Mouse (Mus musculus): ENCODE measurements around the gene Sde2. TPM values are rescaled to one million over a fixed set of nuclear protein-coding genes. Genes with fewer than 3 reads are reported as not detected.

Gene Sde2
- polyA plus RNA-seq (2017; shearing (Covaris generic)), result 10 to 100 TPM; 38.7 to 44.3 TPM

GRCm38 (mm10) chr1:180850316-180851270 is at the start of gene Sde2:
Gene Sde2, plus strand, starts transcription at chr1:180851127.

DNA sequence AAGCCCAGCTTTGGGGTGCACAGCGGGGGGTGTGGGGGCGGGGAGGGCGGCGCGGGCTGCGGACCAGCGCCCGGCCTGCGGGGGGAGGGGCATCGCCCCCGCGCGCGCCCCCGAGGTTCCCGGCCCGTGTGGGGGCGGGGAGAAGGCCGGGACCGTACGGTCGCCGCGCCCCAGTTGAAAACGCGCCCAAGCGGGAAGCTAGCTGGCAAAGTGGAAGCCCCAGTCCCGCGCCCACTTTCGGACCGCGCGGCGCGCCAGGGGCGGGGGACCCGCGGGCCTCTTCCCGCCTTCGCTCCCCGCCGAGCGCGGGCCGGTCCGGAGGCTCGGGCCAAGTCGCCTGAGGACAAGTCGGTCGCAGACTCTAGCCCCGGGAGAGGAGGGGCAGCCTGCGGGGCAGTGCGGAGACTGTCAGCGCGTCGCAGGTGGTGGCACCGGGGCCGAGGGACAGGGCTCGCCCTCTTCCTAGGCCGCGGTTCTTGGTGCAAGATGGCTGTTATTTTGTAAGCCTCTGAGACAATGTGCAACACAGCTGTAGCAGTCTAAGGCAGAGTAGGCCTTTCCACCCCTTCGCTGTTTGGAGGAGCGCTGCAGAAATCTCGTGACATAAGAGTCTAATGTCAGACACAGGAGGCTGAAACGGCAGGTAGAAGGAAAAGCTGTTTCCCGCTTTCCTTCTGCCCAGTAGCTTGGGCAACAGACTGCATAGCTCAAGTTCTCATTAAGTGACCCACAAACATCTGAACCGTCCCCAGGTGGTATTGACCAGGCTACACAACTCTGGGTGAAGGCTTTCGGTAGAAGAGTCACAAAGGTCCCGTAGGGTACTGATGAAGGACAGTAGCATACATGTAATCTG is 36.8 kb upstream of the Sde2 start, which contains the start of gene H3f3a:
TSS of gene H3f3a (minus strand) at position 59 of the 856 bp plus-strand sequence.

DNA sequence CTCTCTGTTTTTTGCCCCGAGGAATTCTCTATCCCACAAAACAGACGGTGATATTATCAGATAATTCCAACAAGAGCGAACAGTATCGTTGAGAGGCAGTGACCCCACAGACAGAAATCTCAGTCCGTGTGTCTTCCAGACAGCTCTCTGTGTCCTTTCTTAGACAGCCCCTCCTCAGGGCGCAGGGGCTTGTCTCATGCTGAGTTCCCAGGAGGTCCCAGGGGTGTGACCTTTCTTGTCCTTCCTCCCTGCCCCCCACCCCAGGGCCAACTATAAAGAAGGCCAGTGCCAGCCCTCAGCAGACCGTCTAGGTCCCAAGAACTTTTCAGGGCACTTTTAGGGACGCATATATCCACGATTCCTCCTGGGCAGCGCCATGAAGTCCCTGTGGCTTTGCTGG is 41.9 kb downstream of the Sde2 start, which contains the start of gene Lefty2:
TSS of gene Lefty2 (plus strand) at position 301 of the 400 bp plus-strand sequence.

DNA sequence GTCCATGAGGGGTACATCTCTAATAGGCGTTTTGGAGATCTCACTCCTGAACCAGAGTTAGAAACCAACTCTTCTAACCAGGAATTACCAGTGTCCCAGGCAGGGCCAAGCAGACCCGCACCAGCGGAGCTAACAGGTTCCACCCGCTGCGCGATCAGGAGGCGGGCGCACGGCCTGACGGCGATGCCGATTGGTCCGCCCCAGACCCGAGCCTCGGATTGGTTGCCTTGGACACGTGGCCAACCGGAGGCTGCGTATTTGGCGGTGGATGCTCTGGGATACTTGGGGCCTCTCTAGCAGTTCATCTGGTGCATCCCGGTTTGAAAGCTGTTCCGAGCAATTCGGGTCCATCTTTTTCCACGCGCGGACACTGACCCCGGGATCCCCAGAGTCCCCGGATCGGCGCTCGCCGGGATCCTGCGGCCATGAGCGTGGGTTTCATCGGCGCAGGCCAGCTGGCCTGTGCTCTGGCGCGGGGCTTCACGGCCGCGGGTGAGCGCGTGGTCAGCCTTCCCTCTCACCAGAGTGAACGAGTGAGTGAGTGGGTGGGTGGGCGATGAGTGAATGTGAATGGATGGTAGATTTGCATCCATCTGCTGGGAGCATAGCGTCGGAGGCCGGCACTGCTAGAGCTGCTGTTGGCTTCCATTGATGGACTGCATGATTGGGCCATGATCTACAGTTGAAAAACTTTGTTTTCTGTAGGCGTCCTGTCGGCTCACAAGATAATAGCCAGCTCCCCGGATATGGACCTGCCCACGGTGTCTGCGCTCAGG is 53.3 kb downstream of the Sde2 start, which contains the start of gene Pycr2:
TSS of gene Pycr2 (plus strand) at position 255 of the 776 bp plus-strand sequence.

Other genes with a start within 250 kb of the Sde2 start
- 10 to 100 TPM; 17.3 to 19.4 TPM for gene Lin9, start 210.0 kb upstream of the Sde2 start, polyA plus RNA-seq (2017; shearing (Covaris generic))
- gene Mixl1, start 154.1 kb upstream of the Sde2 start, polyA plus RNA-seq (2017; shearing (Covaris generic)), result 1 to 10 TPM in 1 of 2 experiments, under 1 TPM in 1; 0.22 to 1.1 TPM
- 10 to 100 TPM; 44.8 to 64.3 TPM for gene Acbd3, start 125.1 kb upstream of the Sde2 start, polyA plus RNA-seq (2017; shearing (Covaris generic))
- 1,000 to 10,000 TPM; 1,110 to 1,197 TPM for gene H3f3a, start 37.2 kb upstream of the Sde2 start, polyA plus RNA-seq (2017; shearing (Covaris generic))
- gene Lefty2, start 42.0 kb downstream of the Sde2 start, polyA plus RNA-seq (2017; shearing (Covaris generic)), result not detected
- 10 to 100 TPM; 81.1 to 88.7 TPM for gene Pycr2, start 53.2 kb downstream of the Sde2 start, polyA plus RNA-seq (2017; shearing (Covaris generic))
- 1 to 10 TPM in 1 of 2 experiments, under 1 TPM in 1; 0.16 to 1.6 TPM for gene Lefty1, start 83.9 kb downstream of the Sde2 start, polyA plus RNA-seq (2017; shearing (Covaris generic))
- 10 to 100 TPM; 41.0 to 45.5 TPM for gene Tmem63a, start 91.2 kb downstream of the Sde2 start, polyA plus RNA-seq (2017; shearing (Covaris generic))
- gene Ephx1, start 169.8 kb downstream of the Sde2 start, polyA plus RNA-seq (2017; shearing (Covaris generic)), result 100 to 1,000 TPM; 187 to 394 TPM
- under 1 TPM; 0.11 to 0.15 TPM for gene 9130409I23Rik, start 200.1 kb downstream of the Sde2 start, polyA plus RNA-seq (2017; shearing (Covaris generic))

All from inflammation-experienced regulatory T-cells (primary cell).